In genomic region chr1:192444658-192445447, GRCm38 (mm10) we compare ENCODE assay signal across 9 mouse cellular contexts.
DNase-seq lines count a peak whose midpoint lies in the region; ATAC-seq and TF ChIP-seq lines count a peak whose summit lies in the region.
"Had no signal": no experiment of that assay in that cellular context is flagged by ENCODE, and none has a peak within 500 bp of the region (broad histone marks: within the 10 kb centered on the region; RNA-seq: fewer than 3 reads in every experiment).

No protein-coding gene starts in this region.

- peak; percentile 38 for DNase-seq in retina, adult 2 months (ENCODE audit: low read depth, low spot score)
- no peak for DNase-seq in retina, embryonic 14.5 days (ENCODE audit: low spot score)
- DNase-seq in heart, postnatal 0 days (ENCODE audit: low spot score): peak; percentile 12
- peak; percentile 65 to 73 for DNase-seq in layer of hippocampus, adult 2 months (ENCODE audit: low spot score in 2 of 2)

- no peaks in the 10 kb centered on the region for H3K9me3 ChIP-seq in embryonic facial prominence, embryonic 15.5 days (replicated peaks)
- H3K9me3 ChIP-seq in heart, postnatal 0 days (replicated peaks; ENCODE audit: control insufficient read depth, low read length): no peaks in the 10 kb centered on the region
- H3K9me3 ChIP-seq in stomach, embryonic 16.5 days (replicated peaks; ENCODE audit: control insufficient read depth, low read length): no peaks in the 10 kb centered on the region
- H3K9me3 ChIP-seq: lung, embryonic 15.5 days had no signal

- H3K4me3 ChIP-seq in embryonic facial prominence, embryonic 15.5 days (replicated peaks): no peak overlapping the region
- no peak overlapping the region for H3K4me3 ChIP-seq in heart, postnatal 0 days (ENCODE audit: low read depth, low read length)
- no peak overlapping the region for H3K4me3 ChIP-seq in layer of hippocampus, adult 2 months
- no peak overlapping the region for H3K4me3 ChIP-seq in stomach, embryonic 16.5 days (replicated peaks; ENCODE audit: low read length)
- H3K4me3 ChIP-seq: lung, embryonic 15.5 days had no signal

- 36% methylated on average over 7 of the region's 7 CpGs for WGBS in embryonic facial prominence, embryonic 15.5 days
- 37% methylated on average over 7 of the region's 7 CpGs for WGBS in heart, postnatal 0 days
- WGBS in stomach, embryonic 16.5 days: 43% methylated on average over 7 of the region's 7 CpGs

- H3K4me1 ChIP-seq in embryonic facial prominence, embryonic 15.5 days: peaks cover 38% of the 10 kb centered on the region
- 0 out of 2 replicates have a peak, but pooled peaks cover 2% of the 10 kb centered on the region for H3K4me1 ChIP-seq in heart, postnatal 0 days (ENCODE audit: control insufficient read depth, insufficient read depth)
- peaks cover 14% of the 10 kb centered on the region; the same call in 1 of the 2 replicates for H3K4me1 ChIP-seq in stomach, embryonic 16.5 days (ENCODE audit: control insufficient read depth, insufficient read depth, low read length)

- no peaks in the 10 kb centered on the region for H3K27me3 ChIP-seq in embryonic facial prominence, embryonic 15.5 days
- no peaks in the 10 kb centered on the region for H3K27me3 ChIP-seq in heart, postnatal 0 days (ENCODE audit: control insufficient read depth, insufficient read depth, low read length)
- no peaks in the 10 kb centered on the region for H3K27me3 ChIP-seq in stomach, embryonic 16.5 days (ENCODE audit: control insufficient read depth, insufficient read depth, low read length)
- H3K27me3 ChIP-seq: lung, embryonic 15.5 days had no signal

- H3K4me2 ChIP-seq in embryonic facial prominence, embryonic 15.5 days (replicated peaks): peak overlapping the region; percentile 1; the same call in 1 of the 2 replicates
- no peak overlapping the region for H3K4me2 ChIP-seq in heart, postnatal 0 days (ENCODE audit: low read depth, low read length)
- H3K4me2 ChIP-seq in stomach, embryonic 16.5 days (ENCODE audit: low read depth, low read length): no peak overlapping the region
- H3K4me2 ChIP-seq: lung, embryonic 15.5 days had no signal

- H3K27ac ChIP-seq in embryonic facial prominence, embryonic 15.5 days (replicated peaks): peak overlapping the region; percentile 77
- H3K27ac ChIP-seq in heart, postnatal 0 days (ENCODE audit: low read depth): no peak overlapping the region
- H3K27ac ChIP-seq in layer of hippocampus, adult 2 months: peak overlapping the region; percentile 46
- peak overlapping the region; percentile 39 for H3K27ac ChIP-seq in stomach, embryonic 16.5 days (ENCODE audit: low read length)
- H3K27ac ChIP-seq: lung, embryonic 15.5 days had no signal

- no peak for TF ChIP-seq EP300 in heart, postnatal 0 days (IDR thresholded peaks at IDR 0.05; ENCODE audit: low read depth)

- H3K9ac ChIP-seq in embryonic facial prominence, embryonic 15.5 days: no peak overlapping the region
- H3K9ac ChIP-seq in heart, postnatal 0 days (replicated peaks; ENCODE audit: low read depth, low read length): no peak overlapping the region
- H3K9ac ChIP-seq in stomach, embryonic 16.5 days (ENCODE audit: low read length): 0 out of 2 replicates have a peak overlapping the region, but pooled peaks have one; percentile 13
- H3K9ac ChIP-seq: lung, embryonic 15.5 days had no signal

- no peak for TF ChIP-seq CTCF in heart, postnatal 0 days (IDR thresholded peaks at IDR 0.05; ENCODE audit: low read depth)
- no peak for TF ChIP-seq CTCF in layer of hippocampus, adult 2 months (conservative IDR thresholded peaks at IDR 0.05)

- no peaks in the 10 kb centered on the region for H3K36me3 ChIP-seq in embryonic facial prominence, embryonic 15.5 days
- no peaks in the 10 kb centered on the region for H3K36me3 ChIP-seq in heart, postnatal 0 days (replicated peaks; ENCODE audit: control insufficient read depth, insufficient read depth, low read length)
- no peaks in the 10 kb centered on the region for H3K36me3 ChIP-seq in stomach, embryonic 16.5 days (ENCODE audit: control insufficient read depth, insufficient read depth, low read length)
- H3K36me3 ChIP-seq: lung, embryonic 15.5 days had no signal

- ATAC-seq in embryonic facial prominence, embryonic 15.5 days (ENCODE audit: insufficient number of reproducible peaks, low FRiP score, low TSS enrichment, low read depth): peak; percentile 80
- ATAC-seq in heart, postnatal 0 days (ENCODE audit: insufficient read depth, low read depth): peak; percentile 20; the same call in 1 of the 2 replicates
- 0 out of 2 replicates have a peak, but pooled peaks have one; percentile 15 for ATAC-seq in megakaryocyte progenitor cell, adult 5-6 weeks (replicated peaks; ENCODE audit: poor library complexity)
- peak; percentile 85 for ATAC-seq in stomach, embryonic 16.5 days (ENCODE audit: insufficient read depth, low FRiP score)
- ATAC-seq in CD4-positive, CD25-positive, alpha-beta regulatory T cell, adult 4 months: no peak
